Mouse (Mus musculus) intestine, postnatal 0 days (tissue): ENCODE data around the gene Sh3bp4. TPM values are rescaled to one million over a fixed set of nuclear protein-coding genes. Genes with fewer than 3 reads are reported as not detected.

ENCODE experiments used
- ATAC-seq: fragments of 200-750 bp; cut with Nextera tagmentation; 2 replicates; pipeline ENCODE4 v1.8.0; 2017; ENCODE audit warnings: mild to moderate bottlenecking, moderate TSS enrichment, moderate library complexity
- H3K27ac ChIP-seq: fragments of 300-500 bp; sonication (generic); 2 replicates; pipeline ENCODE4 v1.5.1; 2014; ENCODE audit warnings: mild to moderate bottlenecking, low read depth, low read length, moderate library complexity
- H3K27me3 ChIP-seq: fragments of 300-500 bp; sonication (generic); replicated peaks from 2 replicates; pipeline ENCODE4 v1.6.1; 2014; ENCODE audit warnings: low read length, mixed read lengths; ENCODE audit not compliant: control insufficient read depth, insufficient read depth
- H3K36me3 ChIP-seq: fragments of 300-500 bp; sonication (generic); 2 replicates; pipeline ENCODE4 v1.6.1; 2014; ENCODE audit warnings: mild to moderate bottlenecking, moderate library complexity; ENCODE audit not compliant: control insufficient read depth, insufficient read depth
- H3K4me1 ChIP-seq: fragments of 300-500 bp; sonication (generic); replicated peaks from 2 replicates; pipeline ENCODE4 v1.6.1; 2014; ENCODE audit warnings: antibody characterized with exemption, low read length, mixed read lengths; ENCODE audit not compliant: control insufficient read depth, insufficient read depth
- H3K4me2 ChIP-seq: fragments of 300-500 bp; sonication (generic); replicated peaks from 2 replicates; pipeline ENCODE4 v1.6.1; 2014; ENCODE audit warnings: low read depth, mild to moderate bottlenecking, moderate library complexity
- H3K4me3 ChIP-seq: fragments of 300-500 bp; sonication (generic); 2 replicates; pipeline ENCODE4 v1.5.1; 2014; ENCODE audit warnings: low read depth, low read length
- H3K9ac ChIP-seq: fragments of 300-500 bp; sonication (generic); 2 replicates; pipeline ENCODE4 v1.6.1; 2014; ENCODE audit warnings: mild to moderate bottlenecking, low read depth, low read length
- H3K9me3 ChIP-seq: fragments of 300-500 bp; sonication (generic); 2 replicates; pipeline ENCODE4 v1.6.1; 2016; ENCODE audit warnings: mixed run types; ENCODE audit not compliant: control insufficient read depth
- CTCF ChIP-seq: sonication (generic); IDR thresholded peaks from 2 replicates; pipeline ENCODE4 v1.5.1; 2016; ENCODE audit warnings: low read depth, mild to moderate bottlenecking, control low read depth, antibody characterized with exemption, moderate library complexity
- whole genome bisulfite sequencing: fragments of 180-500 bp; shearing (Covaris S2); extraction: QIAGEN DNeasy Blood & Tissue Kit; methylation state at CpG from one replicate; pipeline ENCODE4 v1.1.7; 2014; 5-methylcytosine and 5-hydroxymethylcytosine counted together
- polyA plus RNA-seq: library from polyadenylated mRNA; unstranded; fragments of >200 nt; fragmentation: Nextera tagmentation; extraction: Ambion mirVana; gene quantifications from 2 replicates; pipeline ENCODE4 v1.2.1, GENCODE M21; 2015

Gene Sh3bp4
- polyA plus RNA-seq, 1 experiment from 2014 or later = 6.1 TPM

- Histone ChIP-seq H3K27me3 (no peaks in the 10 kb centered on the region), H3K36me3 (no peaks in the 10 kb centered on the region; the same call in 1 of the 2 replicates), H3K9ac (no peak overlapping the region), H3K4me3 (no peak overlapping the region), H3K27ac (no peak overlapping the region), H3K4me1 (no peaks in the 10 kb centered on the region), H3K4me2 (no peak overlapping the region), H3K9me3 (no peaks in the 10 kb centered on the region)
- WGBS = 81% methylated on average over 7 of the region's 7 CpGs
- TF ChIP-seq CTCF = no peak
- ATAC-seq = no peak
Observed at GRCm38 (mm10) chr1:89124076-89124475, 53.9 kb downstream of the Sh3bp4 start.

- no peaks in the 10 kb centered on the region for H3K9me3 ChIP-seq
- H3K27me3 ChIP-seq = no peaks in the 10 kb centered on the region
- ATAC-seq = no peak
- peak; percentile 47 for TF ChIP-seq CTCF
- no peak overlapping the region for H3K4me3 ChIP-seq
- no peaks in the 10 kb centered on the region; the same call in 1 of the 2 replicates for H3K36me3 ChIP-seq
- WGBS = 97% methylated on average over 3 of the region's 3 CpGs
- H3K27ac ChIP-seq = no peak overlapping the region
- no peak overlapping the region for H3K9ac ChIP-seq
- H3K4me2 ChIP-seq = no peak overlapping the region
- 0 out of 2 replicates have a peak, but pooled peaks cover 3% of the 10 kb centered on the region for H3K4me1 ChIP-seq
Observed at GRCm38 (mm10) chr1:89127163-89127562, 56.9 kb downstream of the Sh3bp4 start.

GRCm38 (mm10) chr1:89130429-89130828 is 60.2 kb downstream of the Sh3bp4 start:
- no peak overlapping the region for H3K4me2 ChIP-seq
- no peak for TF ChIP-seq CTCF
- H3K4me1 ChIP-seq = 0 out of 2 replicates have a peak, but pooled peaks cover 3% of the 10 kb centered on the region
- no peaks in the 10 kb centered on the region for H3K36me3 ChIP-seq
- no peak overlapping the region for H3K9ac ChIP-seq
- no peaks in the 10 kb centered on the region for H3K27me3 ChIP-seq
- H3K27ac ChIP-seq = no peak overlapping the region
- no peaks in the 10 kb centered on the region for H3K9me3 ChIP-seq
- no peak for ATAC-seq
- WGBS = 90% methylated on average over 6 of the region's 6 CpGs
- no peak overlapping the region for H3K4me3 ChIP-seq

- 0 out of 2 replicates have a peak, but pooled peaks have one; percentile 17 for ATAC-seq
- 0 out of 2 replicates have a peak, but pooled peaks cover 3% of the 10 kb centered on the region for H3K4me1 ChIP-seq
- TF ChIP-seq CTCF = no peak
Observed at GRCm38 (mm10) chr1:89131018-89131540, 60.9 kb downstream of the Sh3bp4 start.

GRCm38 (mm10) chr1:89131707-89132106 is 61.5 kb downstream of the Sh3bp4 start:
- no peak for TF ChIP-seq CTCF
- peak; percentile 26; the same call in 1 of the 2 replicates for ATAC-seq

More at GRCm38 (mm10) chr1:89131018-89131540, 60.9 kb downstream of the Sh3bp4 start:
- Histone ChIP-seq H3K27ac (no peak overlapping the region), H3K4me3 (no peak overlapping the region), H3K9me3 (no peaks in the 10 kb centered on the region), H3K9ac (no peak overlapping the region), H3K27me3 (no peaks in the 10 kb centered on the region), H3K4me2 (no peak overlapping the region), H3K36me3 (no peaks in the 10 kb centered on the region)
- 65% methylated on average over 14 of the region's 14 CpGs for WGBS

GRCm38 (mm10) chr1:89133266-89133665 is 63.1 kb downstream of the Sh3bp4 start:
- H3K4me3 ChIP-seq = no peak overlapping the region
- H3K9me3 ChIP-seq = no peaks in the 10 kb centered on the region
- H3K4me2 ChIP-seq = no peak overlapping the region
- H3K27ac ChIP-seq = no peak overlapping the region
- 50% methylated on average over 4 of the region's 4 CpGs for WGBS
- no peaks in the 10 kb centered on the region for H3K27me3 ChIP-seq
- ATAC-seq = no peak
- 0 out of 2 replicates have a peak, but pooled peaks cover 3% of the 10 kb centered on the region for H3K4me1 ChIP-seq
- TF ChIP-seq CTCF = no peak
- H3K9ac ChIP-seq = no peak overlapping the region
- H3K36me3 ChIP-seq = peaks cover 4% of the 10 kb centered on the region; the same call in 1 of the 2 replicates

More at GRCm38 (mm10) chr1:89131707-89132106, 61.5 kb downstream of the Sh3bp4 start:
- H3K27me3 ChIP-seq = no peaks in the 10 kb centered on the region
- 72% methylated on average over 8 of the region's 8 CpGs for WGBS
- 0 out of 2 replicates have a peak, but pooled peaks cover 3% of the 10 kb centered on the region for H3K4me1 ChIP-seq
- H3K9me3 ChIP-seq = no peaks in the 10 kb centered on the region
- H3K4me3 ChIP-seq = no peak overlapping the region
- no peak overlapping the region for H3K27ac ChIP-seq
- no peak overlapping the region for H3K9ac ChIP-seq
- H3K4me2 ChIP-seq = no peak overlapping the region
- H3K36me3 ChIP-seq = no peaks in the 10 kb centered on the region
